Mouse (Mus musculus) stomach, embryonic 16.5 days (tissue): ENCODE data around the gene Togaram2. TPM values are rescaled to one million over a fixed set of nuclear protein-coding genes. Genes with fewer than 3 reads are reported as not detected.
"Not testable (repeated sequence)": the region's sequence is repeated elsewhere in the genome, so short reads cannot be mapped to it uniquely, and the experiment has no call there.

ENCODE experiments used
- ATAC-seq: fragments of 200-750 bp; cut with Nextera tagmentation; 2 replicates; pipeline ENCODE4 v1.8.0; 2017; ENCODE audit warnings: moderate number of reproducible peaks, moderate TSS enrichment; ENCODE audit not compliant: insufficient read depth, low FRiP score
- H3K27ac ChIP-seq: fragments of 300-500 bp; sonication (generic); 2 replicates; pipeline ENCODE4 v1.5.1; 2014; ENCODE audit warnings: low read length
- H3K27me3 ChIP-seq: fragments of 300-500 bp; sonication (generic); 2 replicates; pipeline ENCODE4 v1.6.1; 2014; ENCODE audit warnings: low read length, control low read depth, mixed read lengths; ENCODE audit not compliant: control insufficient read depth, insufficient read depth
- H3K36me3 ChIP-seq: fragments of 300-500 bp; sonication (generic); 2 replicates; pipeline ENCODE4 v1.6.1; 2014; ENCODE audit warnings: low read length; ENCODE audit not compliant: control insufficient read depth, insufficient read depth
- H3K4me1 ChIP-seq: fragments of 300-500 bp; sonication (generic); 2 replicates; pipeline ENCODE4 v1.6.1; 2014; ENCODE audit warnings: low read length, control low read depth, mixed read lengths; ENCODE audit not compliant: control insufficient read depth, insufficient read depth
- H3K4me2 ChIP-seq: fragments of 300-500 bp; sonication (generic); 2 replicates; pipeline ENCODE4 v1.6.1; 2014; ENCODE audit warnings: low read depth, low read length, mixed read lengths
- H3K4me3 ChIP-seq: fragments of 300-500 bp; sonication (generic); replicated peaks from 2 replicates; pipeline ENCODE4 v1.5.1; 2014; ENCODE audit warnings: mild to moderate bottlenecking, low read length
- H3K9ac ChIP-seq: fragments of 300-500 bp; sonication (generic); 2 replicates; pipeline ENCODE4 v1.6.1; 2014; ENCODE audit warnings: low read length
- H3K9me3 ChIP-seq: fragments of 300-500 bp; sonication (generic); replicated peaks from 2 replicates; pipeline ENCODE4 v1.6.1; 2016; ENCODE audit warnings: low read length, control low read depth; ENCODE audit not compliant: control insufficient read depth
- WGBS: fragments of 180-500 bp; shearing (Covaris S2); extraction: QIAGEN DNeasy Blood & Tissue Kit; methylation state at CpG from one replicate; pipeline ENCODE4 v1.1.7; 2014; 5-methylcytosine and 5-hydroxymethylcytosine counted together
- polyA plus RNA-seq: library from polyadenylated mRNA; unstranded; fragments of >200 nt; fragmentation: Nextera tagmentation; extraction: Ambion mirVana; gene quantifications from 2 replicates; pipeline ENCODE4 v1.2.1, GENCODE M21; 2015

Gene Togaram2
- polyA plus RNA-seq, 1 experiment from 2014 or later: 0.75 TPM

GRCm38 (mm10) chr17:71736442-71736841 lies 63.4 kb downstream of the Togaram2 start:
- Histone ChIP-seq H3K4me3 (no peak overlapping the region), H3K27ac (no peak overlapping the region), H3K4me1 (no peaks in the 10 kb centered on the region), H3K9ac (no peak overlapping the region), H3K9me3 (no peaks in the 10 kb centered on the region), H3K36me3 (no peaks in the 10 kb centered on the region), H3K27me3 (no peaks in the 10 kb centered on the region), H3K4me2 (no peak overlapping the region)
- WGBS: 37% methylated on average over 3 of the region's 3 CpGs
- no peak for ATAC-seq

GRCm38 (mm10) chr17:71742156-71742555 lies 69.1 kb downstream of the Togaram2 start:
- H3K36me3 ChIP-seq: no peaks in the 10 kb centered on the region
- no peaks in the 10 kb centered on the region for H3K9me3 ChIP-seq
- ATAC-seq: no peak
- no peak overlapping the region for H3K4me2 ChIP-seq
- no peaks in the 10 kb centered on the region for H3K27me3 ChIP-seq
- no peak overlapping the region for H3K9ac ChIP-seq
- no peak overlapping the region for H3K27ac ChIP-seq
- WGBS: 79% methylated on average over 3 of the region's 3 CpGs
- H3K4me3 ChIP-seq: no peak overlapping the region
- H3K4me1 ChIP-seq: 0 out of 2 replicates have a peak, but pooled peaks cover 6% of the 10 kb centered on the region

DNA sequence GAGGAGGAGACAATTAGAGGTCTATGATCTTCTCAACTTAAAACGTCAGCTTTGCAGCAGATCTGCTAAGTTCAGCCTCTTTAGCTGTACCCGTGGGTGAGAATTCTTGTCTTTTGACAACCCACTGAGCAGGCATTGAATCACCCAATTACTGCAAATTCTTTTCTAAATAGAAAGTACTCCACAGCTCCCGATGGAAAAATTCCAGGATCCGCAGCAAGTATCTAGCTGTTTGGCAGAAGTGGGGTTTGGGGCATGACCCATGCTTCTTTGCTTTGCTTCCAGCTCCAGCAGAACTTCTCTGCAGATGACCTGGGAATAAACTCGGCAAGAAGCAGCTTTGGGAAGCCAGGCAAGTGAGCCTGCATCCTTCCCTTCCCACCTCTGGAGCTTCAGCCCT lies 69.9 kb downstream of the Togaram2 start:
- no peak for ATAC-seq
- Histone ChIP-seq H3K27me3 (no peaks in the 10 kb centered on the region), H3K9ac (no peak overlapping the region; the same call in 1 of the 2 replicates), H3K4me1 (0 out of 2 replicates have a peak, but pooled peaks cover 6% of the 10 kb centered on the region), H3K9me3 (no peaks in the 10 kb centered on the region), H3K27ac (no peak overlapping the region), H3K4me2 (no peak overlapping the region), H3K36me3 (no peaks in the 10 kb centered on the region), H3K4me3 (no peak overlapping the region)
- WGBS: 37% methylated on average over 5 of the region's 5 CpGs

GRCm38 (mm10) chr17:71746114-71746513 lies 73.1 kb downstream of the Togaram2 start:
- 64% methylated on average over 9 of the region's 9 CpGs for WGBS
- H3K4me3 ChIP-seq: no peak overlapping the region
- no peak for ATAC-seq
- H3K36me3 ChIP-seq: no peaks in the 10 kb centered on the region
- H3K27me3 ChIP-seq: no peaks in the 10 kb centered on the region
- 0 out of 2 replicates have a peak, but pooled peaks cover 6% of the 10 kb centered on the region for H3K4me1 ChIP-seq
- no peak overlapping the region for H3K4me2 ChIP-seq
- no peak overlapping the region for H3K9ac ChIP-seq
- no peak overlapping the region for H3K27ac ChIP-seq
- no peaks in the 10 kb centered on the region for H3K9me3 ChIP-seq

DNA sequence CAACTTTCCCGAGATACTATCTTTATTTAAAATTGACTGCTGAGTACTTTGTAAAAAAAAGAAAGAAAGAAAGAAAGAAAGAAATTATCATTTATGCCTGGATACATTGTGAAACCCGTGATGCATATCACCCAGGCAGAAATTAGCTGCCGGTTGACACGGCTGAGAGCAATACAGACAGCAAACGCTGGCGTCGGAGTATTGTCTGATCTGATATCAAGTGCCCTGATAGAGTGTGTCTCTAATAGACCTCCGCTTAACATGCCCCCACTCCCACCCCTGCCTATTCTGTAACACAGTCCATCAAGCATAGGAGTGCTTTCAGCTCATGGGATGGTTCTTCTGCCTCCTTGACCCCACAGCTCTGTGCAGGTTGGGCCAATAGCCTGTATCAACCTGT lies 74.5 kb downstream of the Togaram2 start:
- Histone ChIP-seq H3K4me1 (0 out of 2 replicates have a peak, but pooled peaks cover 6% of the 10 kb centered on the region), H3K9ac (no peak overlapping the region), H3K4me3 (no peak overlapping the region), H3K27me3 (no peaks in the 10 kb centered on the region), H3K36me3 (no peaks in the 10 kb centered on the region), H3K27ac (no peak overlapping the region), H3K9me3 (no peaks in the 10 kb centered on the region), H3K4me2 (no peak overlapping the region)
- WGBS: 72% methylated on average over 8 of the region's 8 CpGs
- no peak for ATAC-seq

- no peaks in the 10 kb centered on the region for H3K4me1 ChIP-seq
- no peak overlapping the region for H3K9ac ChIP-seq
- no peak; the same call in 1 of the 2 replicates for ATAC-seq
- H3K36me3 ChIP-seq: no peaks in the 10 kb centered on the region
- no peaks in the 10 kb centered on the region for H3K27me3 ChIP-seq
- 70% methylated on average over 9 of the region's 9 CpGs for WGBS
- no peak overlapping the region for H3K4me3 ChIP-seq
- no peak overlapping the region for H3K4me2 ChIP-seq
- no peak overlapping the region for H3K27ac ChIP-seq
- H3K9me3 ChIP-seq: no peaks in the 10 kb centered on the region
Measured at GRCm38 (mm10) chr17:71749616-71750168, 76.6 kb downstream of the Togaram2 start.

DNA sequence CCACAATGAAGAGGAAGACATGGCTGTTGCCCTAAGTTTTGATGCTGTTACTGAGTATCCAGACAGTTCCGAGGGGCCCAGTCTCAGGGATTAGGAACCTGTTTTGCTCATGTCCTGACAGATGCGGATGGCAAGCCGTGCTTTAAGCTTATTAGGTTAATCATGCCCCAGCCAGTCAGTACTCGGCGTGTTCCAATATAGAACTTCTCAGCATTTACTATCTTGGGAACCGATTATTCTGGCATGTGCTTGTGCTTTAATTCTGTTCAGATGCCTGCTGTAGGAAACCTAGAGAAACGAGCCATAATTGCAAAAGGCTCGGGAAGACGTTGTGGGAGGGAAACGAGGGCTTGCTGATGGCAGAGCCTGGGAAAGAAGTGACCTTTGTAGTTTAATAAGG lies 79.8 kb downstream of the Togaram2 start, which contains the start of gene Pcare:
Gene Pcare, minus strand, starts transcription at position 64 of the 400 bp plus-strand sequence.
- no peak within 1 kb of the TSS for H3K4me3 ChIP-seq
- H3K4me1 ChIP-seq: no peaks in the 10 kb centered on the region
- no peak within 1 kb of the TSS for H3K4me2 ChIP-seq
- no peaks in the 10 kb centered on the region for H3K36me3 ChIP-seq
- no peak within 1 kb of the TSS for H3K27ac ChIP-seq
- no peak within 1 kb of the TSS for H3K9ac ChIP-seq
- 76% methylated on average over 10 of the region's 10 CpGs for WGBS
- no peak for ATAC-seq
- H3K9me3 ChIP-seq: no peaks in the 10 kb centered on the region
- no peaks in the 10 kb centered on the region for H3K27me3 ChIP-seq

- Histone ChIP-seq H3K4me2 (no peak overlapping the region), H3K9ac (no peak overlapping the region), H3K4me3 (no peak overlapping the region), H3K36me3 (no peaks in the 10 kb centered on the region), H3K27ac (no peak overlapping the region), H3K27me3 (no peaks in the 10 kb centered on the region), H3K4me1 (no peaks in the 10 kb centered on the region), H3K9me3 (no peaks in the 10 kb centered on the region)
- ATAC-seq: no peak
- 85% methylated on average over 7 of the region's 7 CpGs for WGBS
Measured at GRCm38 (mm10) chr17:71760536-71760935, 87.5 kb downstream of the Togaram2 start.

GRCm38 (mm10) chr17:71768173-71768572 lies 95.1 kb downstream of the Togaram2 start, which contains the start of gene Clip4:
Gene Clip4 (plus strand): TSS chr17:71768473.
- H3K4me2 ChIP-seq, H3K27me3 ChIP-seq, H3K27ac ChIP-seq, H3K36me3 ChIP-seq, H3K4me3 ChIP-seq, H3K9me3 ChIP-seq, ATAC-seq, H3K9ac ChIP-seq, H3K4me1 ChIP-seq: not testable (repeated sequence)
- 67% methylated on average over 1 of the region's 1 CpGs for WGBS
